Mouse (Mus musculus) layer of hippocampus, postnatal 36 days (tissue): ENCODE results near the gene Ube2n. TPM values are rescaled to one million over a fixed set of nuclear protein-coding genes. Genes with fewer than 3 reads are reported as not detected.
"Not testable (repeated sequence)": the region's sequence is repeated elsewhere in the genome, so short reads cannot be mapped to it uniquely, and the experiment has no call there.

Experiments
- DNase-seq, 2 experiments: peaks; one replicate each; pipeline ENCODE4 v3.0.0; 2022
- total RNA-seq, 2 experiments: library from RNA; stranded (reverse); gene quantifications; 2 replicates each; pipeline ENCODE4 v1.2.3; 2021

Ube2n gene
- total RNA-seq, 2 experiments from 2014 or later = 192 to 202 TPM

GRCm38 (mm10) chr10:95525871-95526270, 10.9 kb downstream of the Ube2n start:
- no peak for DNase-seq

- no peak for DNase-seq
Observed at GRCm38 (mm10) chr10:95526495-95527122, 11.7 kb downstream of the Ube2n start.

GRCm38 (mm10) chr10:95530551-95531121, 15.7 kb downstream of the Ube2n start:
- no peak for DNase-seq

DNA sequence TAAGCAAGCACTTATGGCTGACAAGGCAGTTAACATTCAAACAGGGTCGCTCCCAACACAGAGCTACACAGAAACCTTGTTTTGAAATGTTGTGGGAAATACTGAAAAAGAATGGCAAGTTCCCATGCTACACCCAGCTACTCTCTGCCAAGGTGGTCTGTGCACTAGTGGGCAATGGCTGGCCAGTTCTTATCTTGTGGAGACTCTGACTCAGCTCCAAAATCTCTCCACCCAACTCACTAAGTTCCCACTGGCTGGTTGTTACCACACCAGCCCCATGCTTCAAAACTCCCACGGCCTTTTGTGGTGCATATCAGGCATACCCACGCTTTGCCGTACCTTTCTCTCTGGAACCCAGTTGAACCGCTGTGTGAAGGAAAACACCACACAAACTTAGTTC, 18.0 kb downstream of the Ube2n start:
- no peak for DNase-seq

GRCm38 (mm10) chr10:95533382-95533781, 18.4 kb downstream of the Ube2n start:
- no peak for DNase-seq

DNA sequence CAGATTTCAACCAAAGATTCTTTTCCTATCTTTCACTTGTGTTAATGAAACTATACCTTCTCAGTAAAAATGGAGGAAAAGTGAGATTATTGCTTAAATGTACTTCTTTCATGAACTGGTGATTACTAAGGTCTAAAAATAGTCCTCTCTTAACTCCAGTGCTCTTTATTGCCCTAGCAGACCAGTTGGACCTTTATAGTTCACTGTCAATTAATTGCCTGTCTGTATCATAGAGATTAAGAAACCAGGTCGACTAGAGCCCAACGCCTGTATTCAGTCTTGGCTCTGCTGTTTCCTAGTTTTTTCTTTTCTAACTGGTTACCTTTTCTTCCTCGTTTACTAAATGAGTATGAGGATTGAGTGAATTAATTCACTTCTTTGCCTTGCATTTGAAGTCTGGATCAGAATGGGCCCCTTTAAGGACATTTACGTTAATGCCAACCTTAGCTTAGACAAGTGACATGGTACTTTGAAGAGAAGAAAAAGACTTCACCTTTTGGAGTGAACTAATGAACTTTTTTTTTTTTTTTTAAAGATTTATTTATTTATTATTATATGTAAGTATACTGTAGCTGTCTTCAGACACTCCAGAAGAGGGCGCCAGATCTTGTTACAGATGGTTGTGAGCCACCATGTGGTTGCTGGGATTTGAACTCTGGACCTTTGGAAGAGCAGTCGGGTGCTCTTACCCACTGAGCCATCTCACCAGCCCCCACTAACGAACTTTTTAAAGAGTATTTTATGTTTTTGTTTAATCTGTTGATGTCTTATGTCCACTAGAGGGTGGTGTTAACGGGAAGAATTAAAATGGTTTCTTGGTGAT, 20.7 kb downstream of the Ube2n start:
- no peak for DNase-seq

DNA sequence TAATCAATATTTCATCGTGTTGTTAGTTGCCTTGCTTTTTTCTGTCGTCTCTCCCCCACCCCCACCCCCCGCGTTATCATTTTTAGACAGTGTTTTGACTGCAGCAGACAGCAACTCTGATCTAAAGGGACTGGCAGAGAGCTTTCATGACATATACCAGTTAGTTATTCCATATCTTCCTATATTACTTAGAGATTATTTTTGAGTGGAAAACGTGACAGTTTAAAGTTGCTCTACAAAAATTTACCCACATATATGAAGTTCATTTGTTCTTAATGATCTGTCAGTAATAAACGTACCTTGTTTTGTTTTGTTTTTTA, 21.2 kb downstream of the Ube2n start:
- no peak for DNase-seq

DNA sequence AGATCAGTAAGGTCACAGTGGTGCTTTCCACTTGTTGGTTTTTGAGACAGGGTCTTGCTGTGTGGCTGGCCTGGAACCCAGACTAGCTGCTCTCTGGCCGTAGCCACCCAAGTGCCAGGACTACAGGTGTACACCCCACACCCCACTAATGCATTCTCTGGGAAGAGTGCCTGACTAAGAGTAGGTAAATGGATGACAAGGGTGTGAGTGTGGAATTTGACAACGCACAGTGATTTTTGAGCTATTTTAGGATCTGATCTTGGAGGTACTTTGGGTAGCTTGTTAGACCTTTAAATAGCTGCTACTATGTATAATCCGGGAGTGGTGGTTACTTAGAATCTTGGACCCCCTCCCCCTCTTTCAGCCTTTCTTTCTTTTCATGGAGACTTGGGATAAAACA, 24.3 kb downstream of the Ube2n start:
- DNase-seq = no peak

- no peak for DNase-seq
Observed at GRCm38 (mm10) chr10:95539841-95540240, 24.9 kb downstream of the Ube2n start.

GRCm38 (mm10) chr10:95542916-95543315, 28.0 kb downstream of the Ube2n start:
- DNase-seq = no peak

DNA sequence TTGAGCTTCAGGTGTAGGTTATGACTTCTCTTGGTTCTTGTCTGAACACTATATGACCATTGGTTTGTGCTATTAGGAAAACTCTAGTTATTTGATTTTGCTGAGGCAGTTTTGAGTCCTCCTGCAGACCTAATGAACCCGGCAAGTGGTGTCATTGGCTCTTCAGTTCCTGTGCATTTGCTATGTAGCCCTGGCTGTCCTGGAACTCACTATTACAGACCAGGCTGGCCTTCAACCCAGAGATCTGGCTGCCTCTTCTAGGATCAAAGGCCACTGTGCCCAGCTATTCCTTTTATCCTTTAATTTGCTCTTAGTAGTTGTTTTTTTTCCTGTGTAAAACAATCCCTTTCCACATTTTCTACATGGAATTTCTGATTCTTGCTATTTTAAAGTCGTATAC, 28.4 kb downstream of the Ube2n start:
- DNase-seq = no peak

- no peak for DNase-seq
Observed at GRCm38 (mm10) chr10:95544004-95544403, 29.1 kb downstream of the Ube2n start.

DNA sequence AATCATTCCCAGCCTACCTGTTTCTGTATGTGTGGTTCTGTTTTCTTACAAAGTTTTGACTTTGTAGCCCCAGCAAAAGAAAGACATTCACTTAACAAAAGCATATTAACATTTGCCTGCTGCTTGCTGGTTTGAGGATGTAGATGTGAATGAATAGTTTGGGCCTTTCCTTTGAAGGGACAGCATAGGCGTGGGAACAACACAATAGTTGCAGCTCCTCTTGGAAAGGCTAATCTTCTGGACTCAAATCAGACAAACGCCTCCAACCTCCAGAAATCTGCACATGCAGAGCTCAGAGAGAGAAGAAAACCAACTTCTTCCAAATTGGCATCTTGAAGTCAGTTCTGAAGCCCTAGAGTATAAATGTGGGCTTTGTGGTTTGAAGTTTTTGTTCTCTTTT, 29.7 kb downstream of the Ube2n start:
- DNase-seq = no peak

DNA sequence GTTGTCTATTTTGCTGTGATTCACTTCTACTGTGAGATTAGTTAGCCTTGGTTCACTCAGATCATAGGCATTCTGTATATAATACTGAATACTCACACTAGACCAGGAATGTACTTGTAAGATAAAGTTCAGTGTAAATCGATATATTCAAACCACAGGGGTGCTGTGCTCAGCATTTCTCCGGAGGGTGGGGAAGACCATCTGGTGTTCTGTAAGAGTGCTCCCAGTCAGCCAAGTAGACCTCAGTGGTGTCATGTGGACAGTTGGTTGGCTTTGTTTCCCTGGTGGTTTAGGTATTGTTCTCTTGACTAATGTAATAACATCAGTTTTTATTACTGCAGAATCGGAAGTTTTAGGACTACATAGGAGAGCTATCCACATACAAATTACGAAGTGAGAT, 30.1 kb downstream of the Ube2n start:
- DNase-seq = no peak

- DNase-seq = no peak
Observed at GRCm38 (mm10) chr10:95546178-95546577, 31.2 kb downstream of the Ube2n start.

DNA sequence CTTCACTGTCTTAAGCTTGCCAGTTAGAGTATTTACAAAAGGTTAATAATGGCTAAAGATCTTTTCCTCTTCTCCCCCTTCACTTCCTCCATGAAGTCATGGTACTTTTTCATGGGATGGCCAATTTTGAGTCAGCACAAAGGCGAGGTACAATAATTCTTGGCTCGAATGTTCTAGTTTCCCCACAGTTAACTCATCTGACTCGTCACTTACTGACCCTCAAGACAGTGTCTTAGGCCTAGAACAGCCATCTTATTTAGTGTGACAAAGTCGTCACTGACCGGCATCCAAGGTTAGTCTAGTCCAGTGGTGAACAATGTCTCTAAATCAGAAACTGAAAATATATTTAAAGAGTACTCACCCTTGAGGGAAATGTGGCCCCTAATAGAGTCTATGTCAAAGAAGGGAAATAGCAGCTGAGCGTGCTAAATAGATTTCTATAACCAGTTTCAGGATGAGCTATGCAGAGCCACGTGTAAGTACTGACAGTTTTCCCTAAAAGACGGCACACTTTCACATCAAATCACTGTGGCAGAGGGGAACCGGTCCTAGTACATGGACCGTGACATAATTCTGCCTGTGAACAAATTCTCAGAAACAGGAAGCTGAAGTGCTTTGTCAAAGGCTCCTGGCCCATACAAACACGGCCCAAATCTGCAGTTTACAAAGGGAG, 33.3 kb downstream of the Ube2n start:
- DNase-seq = no peak

DNA sequence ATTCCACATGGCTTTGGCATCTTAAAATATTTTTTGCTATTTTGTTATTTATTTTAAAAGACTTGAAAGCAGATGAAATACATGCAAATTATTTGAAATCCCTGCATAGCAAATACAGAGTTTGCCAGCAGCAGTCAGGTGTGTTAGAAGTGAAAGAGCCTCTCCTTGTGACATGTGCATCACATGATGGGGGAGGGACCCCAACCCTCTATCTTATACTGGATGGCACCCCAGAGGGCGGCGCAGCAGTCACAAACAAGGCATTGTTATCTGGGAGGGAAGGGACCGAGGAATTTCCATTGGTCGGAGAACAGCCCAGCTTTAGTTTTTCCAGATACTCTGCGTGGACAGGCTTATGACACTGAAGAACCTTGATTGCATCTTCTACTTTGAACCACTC, 34.1 kb downstream of the Ube2n start:
- not testable (repeated sequence) for DNase-seq

- no peak for DNase-seq
Observed at GRCm38 (mm10) chr10:95550506-95550905, 35.6 kb downstream of the Ube2n start.

DNA sequence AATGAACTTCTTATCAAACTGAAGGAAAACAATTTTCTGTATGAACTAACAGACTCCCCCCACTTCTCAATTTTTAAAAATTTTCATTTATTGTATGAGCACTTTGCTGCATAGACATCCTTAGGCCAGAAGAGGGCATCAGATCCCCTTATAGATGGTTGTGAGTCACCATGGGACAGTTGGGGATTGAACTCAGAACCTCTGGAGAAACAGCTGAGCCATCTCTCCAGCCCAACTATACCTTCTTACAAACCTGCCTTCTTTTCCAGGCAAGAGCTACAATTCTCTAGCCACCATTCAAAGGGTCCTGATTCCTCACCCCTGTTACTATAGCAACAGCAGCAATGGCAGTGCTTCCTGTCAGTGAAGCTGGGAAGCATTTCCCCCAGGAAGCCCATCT, 36.8 kb downstream of the Ube2n start:
- DNase-seq = no peak

DNA sequence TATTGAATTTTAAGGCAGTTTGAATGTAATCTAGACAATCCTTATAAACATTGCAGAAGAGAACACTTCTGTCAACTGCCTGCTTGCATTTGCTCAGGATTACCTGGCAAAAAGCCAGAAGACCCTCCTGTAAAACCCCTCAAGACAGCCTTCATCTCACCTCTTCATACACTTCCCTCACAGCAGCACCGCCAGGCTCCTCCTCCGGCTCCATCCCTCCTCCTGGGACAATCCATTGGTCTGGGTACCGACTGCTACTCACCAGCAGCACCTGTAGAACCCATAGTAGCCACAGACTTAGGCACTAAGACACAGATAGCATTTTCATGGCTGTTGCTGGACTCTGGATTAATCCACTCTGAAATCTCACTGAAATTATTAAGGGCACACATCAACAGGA, 37.4 kb downstream of the Ube2n start:
- DNase-seq = no peak

DNA sequence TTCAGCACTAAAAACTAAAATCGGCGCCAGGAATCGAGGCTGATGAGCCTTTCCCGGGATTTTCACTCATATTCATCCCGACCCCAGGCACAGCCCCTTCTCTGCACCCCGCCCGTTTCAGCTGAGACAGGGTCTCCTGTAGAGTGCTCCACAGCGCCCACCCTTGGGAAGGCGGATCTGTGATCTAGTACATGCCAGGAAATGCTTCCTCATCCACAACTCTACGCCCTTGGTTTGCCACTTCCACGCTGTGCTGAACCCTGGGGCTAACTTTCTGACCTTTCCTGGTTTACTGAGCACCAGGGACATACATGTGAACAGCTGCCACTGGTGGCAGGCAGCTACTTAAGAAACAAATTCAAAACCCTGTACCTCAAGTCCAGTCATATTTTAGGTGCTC, 40.9 kb downstream of the Ube2n start:
- no peak for DNase-seq

- DNase-seq = no peak
Observed at GRCm38 (mm10) chr10:95557337-95557828, 42.4 kb downstream of the Ube2n start.

- no peak for DNase-seq
Observed at GRCm38 (mm10) chr10:95559426-95559825, 44.5 kb downstream of the Ube2n start.
